Mouse (Mus musculus) MEL (cell line): ENCODE measurements around the gene Ptpre. TPM values are rescaled to one million over a fixed set of nuclear protein-coding genes. Genes with fewer than 3 reads are reported as not detected.
"Not testable (repeated sequence)": the region's sequence is repeated elsewhere in the genome, so short reads cannot be mapped to it uniquely, and the experiment has no call there.

Experiments
- DNase-seq: peaks from one replicate; pipeline ENCODE4 v3.0.0; 2011; ENCODE audit warnings: low read depth, low spot score
- H3K27ac ChIP-seq: 2 replicates; pipeline ENCODE4 v1.5.1; 2012; ENCODE audit warnings: low read depth, mild to moderate bottlenecking, control low read depth, low read length, moderate library complexity; ENCODE audit not compliant: control insufficient read depth
- H3K27me3 ChIP-seq, 2 experiments: fragments of 150-350 bp in 1 of 2; sonication (generic) in 1 of 2; 2 replicates each; pipeline ENCODE4 v1.6.1; 2012; ENCODE audit warnings: low read length in 2 of 2, mild to moderate bottlenecking in 2 of 2, improper control_type of control experiment in 1 of 2, moderate library complexity in 1 of 2; ENCODE audit not compliant: insufficient read depth in 2 of 2, control insufficient read depth in 1 of 2
- H3K36me3 ChIP-seq, 2 experiments: 2 replicates each; pipeline ENCODE4 v1.6.1; 2012 to 2014; ENCODE audit warnings: low read length in 2 of 2, improper control_type of control experiment in 1 of 2, inconsistent platforms in 1 of 2, mild to moderate bottlenecking in 1 of 2; ENCODE audit not compliant: insufficient read depth in 2 of 2, control insufficient read depth in 1 of 2
- H3K4me1 ChIP-seq, 2 experiments: fragments of 150-350 bp in 1 of 2; sonication (generic) in 1 of 2; 2 replicates each; pipeline ENCODE4 v1.6.1; 2012; ENCODE audit warnings: low read length in 2 of 2, improper control_type of control experiment in 1 of 2, mild to moderate bottlenecking in 1 of 2; ENCODE audit not compliant: insufficient read depth in 2 of 2, control insufficient read depth in 1 of 2
- H3K4me3 ChIP-seq, 2 experiments: fragments of 150-350 bp in 1 of 2; sonication (generic) in 1 of 2; 2 replicates each; pipeline ENCODE4 v1.5.1; 2012; ENCODE audit warnings: low read depth in 2 of 2, low read length in 2 of 2, mild to moderate bottlenecking in 2 of 2, moderate library complexity in 2 of 2, control low read depth in 1 of 2, improper control_type of control experiment in 1 of 2; ENCODE audit not compliant: control insufficient read depth in 1 of 2, insufficient read depth in 1 of 2
- H3K79me2 ChIP-seq: 2 replicates; pipeline ENCODE4 v1.6.1; 2012; ENCODE audit warnings: mild to moderate bottlenecking, low read length, moderate library complexity; ENCODE audit not compliant: control insufficient read depth, poor library complexity, insufficient read depth
- H3K9ac ChIP-seq: 2 replicates; pipeline ENCODE4 v1.6.1; 2012; ENCODE audit warnings: low read depth, mild to moderate bottlenecking, control low read depth, low read length, moderate library complexity; ENCODE audit not compliant: control insufficient read depth, poor library complexity, severe bottlenecking
- H3K9me3 ChIP-seq: fragments of 150-350 bp; sonication (generic); replicated peaks from 2 replicates; pipeline ENCODE4 v1.6.1; 2012; ENCODE audit warnings: mild to moderate bottlenecking, low read length, improper control_type of control experiment, moderate library complexity; ENCODE audit not compliant: insufficient read depth
- BHLHE40 ChIP-seq: IDR thresholded peaks from 2 replicates; pipeline ENCODE4 v1.6.1; 2012; ENCODE audit warnings: low read depth, mild to moderate bottlenecking, inconsistent platforms, low read length, improper control_type of control experiment, borderline replicate concordance
- CHD2 ChIP-seq: IDR thresholded peaks from 2 replicates; pipeline ENCODE4 v1.6.1; 2011; ENCODE audit warnings: low read length, improper control_type of control experiment
- E2F4 ChIP-seq: IDR thresholded peaks from 2 replicates; pipeline ENCODE4 v1.6.1; 2011; ENCODE audit warnings: low read depth, low read length, improper control_type of control experiment, borderline replicate concordance
- ETS1 ChIP-seq: IDR thresholded peaks from 2 replicates; pipeline ENCODE4 v1.6.1; 2012; ENCODE audit warnings: low read depth, mild to moderate bottlenecking, inconsistent platforms, low read length, improper control_type of control experiment, moderate library complexity
- MAFK ChIP-seq: IDR thresholded peaks from 2 replicates; pipeline ENCODE4 v1.6.1; 2011; ENCODE audit warnings: low read depth, mild to moderate bottlenecking, low read length, improper control_type of control experiment, borderline replicate concordance
- MAZ ChIP-seq: IDR thresholded peaks from 2 replicates; pipeline ENCODE4 v1.6.1; 2012; ENCODE audit warnings: low read depth, mild to moderate bottlenecking, inconsistent platforms, low read length, improper control_type of control experiment
- MEF2A ChIP-seq: IDR thresholded peaks from 2 replicates; pipeline ENCODE4 v1.6.1; 2014; ENCODE audit warnings: low read depth, mild to moderate bottlenecking, inconsistent platforms, low read length, improper control_type of control experiment; ENCODE audit not compliant: poor library complexity, insufficient replicate concordance, severe bottlenecking; ENCODE audit errors: extremely low read depth
- MYB ChIP-seq: IDR thresholded peaks from 2 replicates; pipeline ENCODE4 v1.6.1; 2011; ENCODE audit warnings: mild to moderate bottlenecking, low read depth, low read length, improper control_type of control experiment
- POLR2AphosphoS2 ChIP-seq: IDR thresholded peaks from 2 replicates; pipeline ENCODE4 v1.6.1; 2011; ENCODE audit warnings: low read length, improper control_type of control experiment
- POLR2AphosphoS5 ChIP-seq: IDR thresholded peaks from 2 replicates; pipeline ENCODE4 v1.6.1; 2012; ENCODE audit warnings: low read depth, borderline replicate concordance, mild to moderate bottlenecking, inconsistent platforms, low read length, moderate library complexity, mixed read lengths
- RAD21 ChIP-seq: IDR thresholded peaks from 2 replicates; pipeline ENCODE4 v1.6.1; 2011; ENCODE audit warnings: mild to moderate bottlenecking, low read depth, low read length, improper control_type of control experiment
- SMC3 ChIP-seq: IDR thresholded peaks from 2 replicates; pipeline ENCODE4 v1.6.1; 2011; ENCODE audit warnings: low read depth, low read length, improper control_type of control experiment
- TBP ChIP-seq: IDR thresholded peaks from 2 replicates; pipeline ENCODE4 v1.8.0; 2011; ENCODE audit warnings: low read depth, low read length, improper control_type of control experiment
- TCF12 ChIP-seq: IDR thresholded peaks from 2 replicates; pipeline ENCODE4 v1.6.1; 2014; ENCODE audit warnings: low read depth, mild to moderate bottlenecking, inconsistent platforms, low read length, improper control_type of control experiment, moderate library complexity
- USF1 ChIP-seq: IDR thresholded peaks from 2 replicates; pipeline ENCODE4 v1.6.1; 2014; ENCODE audit warnings: low read depth, mild to moderate bottlenecking, inconsistent platforms, low read length, improper control_type of control experiment, moderate library complexity
- ZC3H11A ChIP-seq: IDR thresholded peaks from 2 replicates; pipeline ENCODE4 v1.6.1; 2012; ENCODE audit warnings: low read depth, mild to moderate bottlenecking, inconsistent platforms, low read length, improper control_type of control experiment
- polyA plus RNA-seq, 2 experiments: library from polyadenylated mRNA; stranded (reverse) in 1 of 2; unstranded in 1 of 2; fragments of >175 nt in 1 of 2; fragments of >200 nt in 1 of 2; gene quantifications; 2 replicates each; pipeline versions ENCODE4 v1.2.1 to v1.2.4; 2012; ENCODE audit warnings: low replicate concordance in 2 of 2, low read depth in 1 of 2; ENCODE audit not compliant: insufficient read length in 2 of 2, insufficient read depth in 1 of 2, missing spikeins in 1 of 2
- total RNA-seq: library from RNA; depleted of rRNA; stranded (reverse); fragments of 300-350 nt; gene quantifications from 2 replicates; pipeline ENCODE4 v1.2.3, GENCODE M21; 2012

Ptpre gene
- total and polyA plus RNA-seq, 3 experiments = 4.9 to 12.9 TPM; not detected in 1

- Histone ChIP-seq H3K9ac (no peak overlapping the region), H3K4me1 (no peaks in the 10 kb centered on the region), H3K27me3 (no peaks in the 10 kb centered on the region), H3K27ac (no peak overlapping the region), H3K9me3 (no peaks in the 10 kb centered on the region), H3K4me3 (no peak overlapping the region), H3K79me2 (peaks cover 2% of the 10 kb centered on the region), H3K36me3 (peaks cover 0 to 60% of the 10 kb centered on the region in 2 experiments; a peak in 2 of 4 replicates)
- TF ChIP-seq USF1 (no peak), MEF2A (no peak), POLR2AphosphoS5 (0 out of 2 replicates have a peak, but pooled peaks have one; percentile 28)
- DNase-seq = no peak
Observed at GRCm38 (mm10) chr7:135694796-135695195, 157.5 kb downstream of the Ptpre start.

GRCm38 (mm10) chr7:135696127-135696526, 158.8 kb downstream of the Ptpre start:
- TF ChIP-seq MEF2A = no peak
- no peak for TF ChIP-seq TBP
- TF ChIP-seq ETS1 = no peak
- no peak for TF ChIP-seq RAD21
- no peak for TF ChIP-seq MYB
- no peak for TF ChIP-seq MAFK
- no peak for TF ChIP-seq SMC3
- TF ChIP-seq E2F4 = no peak
- no peak for TF ChIP-seq BHLHE40
- TF ChIP-seq TCF12 = no peak
- TF ChIP-seq ZC3H11A = no peak
- no peak for TF ChIP-seq MAZ
- no peak for TF ChIP-seq POLR2AphosphoS2
- no peak for TF ChIP-seq CHD2
- Histone ChIP-seq H3K4me3 (no peak overlapping the region), H3K27me3 (no peaks in the 10 kb centered on the region), H3K36me3 (peaks cover 0 to 62% of the 10 kb centered on the region in 2 experiments; a peak in 2 of 4 replicates), H3K79me2 (peaks cover 2% of the 10 kb centered on the region), H3K27ac (no peak overlapping the region), H3K9me3 (no peaks in the 10 kb centered on the region), H3K4me1 (no peaks in the 10 kb centered on the region), H3K9ac (no peak overlapping the region)
- DNase-seq = no peak

- not testable (repeated sequence) for H3K27me3 ChIP-seq, H3K4me1 ChIP-seq, H3K4me3 ChIP-seq, H3K27ac ChIP-seq, H3K79me2 ChIP-seq, H3K9ac ChIP-seq, H3K9me3 ChIP-seq, DNase-seq
- H3K36me3 ChIP-seq = peaks cover 0 to 63% of the 10 kb centered on the region in 2 experiments; a peak in 3 of 4 replicates
Observed at GRCm38 (mm10) chr7:135697021-135697740, 159.9 kb downstream of the Ptpre start.
